Mouse (Mus musculus): ENCODE data around the gene Slc44a1. TPM values are rescaled to one million over a fixed set of nuclear protein-coding genes. Genes with fewer than 3 reads are reported as not detected.

Gene Slc44a1
- polyA plus RNA-seq (2012; ENCODE audit: insufficient read depth, insufficient read length, low replicate concordance, missing spikeins): not detected in 2 replicates

DNA sequence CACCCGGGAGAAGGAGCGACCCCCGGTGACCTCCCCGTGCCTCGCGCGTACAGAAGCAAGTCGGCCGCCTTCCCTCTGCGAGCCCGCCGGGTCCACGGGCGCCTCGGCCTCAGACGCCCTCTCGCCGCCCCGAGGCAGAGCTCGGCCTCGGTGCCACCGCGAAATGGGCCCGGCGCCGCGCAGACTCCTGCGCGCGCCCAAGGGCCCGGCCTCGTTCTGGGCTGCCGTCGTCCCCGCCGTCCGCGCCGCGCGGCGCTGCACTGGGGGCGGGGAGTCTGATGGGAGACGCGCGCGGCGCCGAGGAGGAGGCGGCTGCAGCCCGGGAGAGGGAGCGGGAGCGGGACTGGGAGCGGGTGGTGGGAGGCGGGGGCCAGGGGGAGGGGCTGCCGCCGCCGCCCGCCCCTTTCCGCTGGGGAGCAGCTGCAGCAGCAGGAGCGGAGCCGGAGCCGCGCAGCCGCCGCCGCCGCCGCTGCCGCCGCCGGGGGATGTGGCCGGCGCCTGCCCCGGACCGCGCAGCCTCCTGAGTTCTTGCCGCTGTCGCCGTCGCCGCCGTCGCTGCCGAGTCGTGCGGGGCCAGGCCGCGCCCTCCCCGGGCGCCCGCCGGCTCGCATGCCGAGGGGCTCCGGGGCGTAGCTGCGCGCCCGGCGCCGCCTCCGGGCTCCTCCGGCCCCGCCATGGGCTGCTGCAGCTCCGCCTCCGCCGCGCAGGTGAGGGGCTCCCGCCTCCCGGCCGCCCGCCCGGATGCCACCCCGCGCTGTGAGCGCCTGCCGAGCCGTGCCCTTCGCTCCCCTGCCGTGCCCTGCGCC, at the start of gene Slc44a1:
Slc44a1 (plus strand) TSS at position 404 of the 806 bp plus-strand sequence.
- H3K27ac ChIP-seq (ENCODE audit: insufficient read depth, low read depth, low read length): peak within 1 kb of the TSS; percentile 81
- 3% methylated on average over 115 of the region's 122 CpGs for WGBS
- H3K4me1 ChIP-seq (ENCODE audit: control insufficient read depth, insufficient read depth, low read length): peaks cover 7% of the 10 kb centered on the region
- TF ChIP-seq POLR2A (IDR thresholded peaks at IDR 0.05; ENCODE audit: insufficient read depth, low read depth, low read length) (peak; percentile 86), CTCF (IDR thresholded peaks at IDR 0.05; ENCODE audit: insufficient read depth, low read depth, low read length) (no peak)
- H3K4me3 ChIP-seq (ENCODE audit: insufficient read depth, low read depth, low read length): peak within 1 kb of the TSS; percentile 78

DNA sequence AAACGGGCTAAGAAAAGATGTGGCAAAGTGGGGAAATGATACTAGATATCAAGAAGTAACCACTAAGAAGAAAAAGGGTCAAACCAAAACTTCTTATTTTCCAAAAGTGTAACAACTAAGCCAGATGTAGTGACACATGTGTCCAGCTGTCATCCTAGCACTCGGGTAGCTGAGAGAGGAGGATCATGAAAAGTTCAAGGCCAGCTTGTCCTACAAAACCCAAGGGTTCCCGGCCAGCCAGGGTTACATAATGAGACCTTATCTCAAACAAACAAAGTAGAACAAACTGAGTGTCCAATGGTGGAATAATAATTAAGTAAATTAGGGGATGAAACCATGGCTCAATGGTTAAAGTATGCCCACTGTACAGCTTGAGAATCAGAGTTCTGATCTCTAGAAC, 45.2 kb upstream of the Slc44a1 start:
- H3K4me3 ChIP-seq (ENCODE audit: insufficient read depth, low read depth, low read length): no peak overlapping the region
- TF ChIP-seq POLR2A (IDR thresholded peaks at IDR 0.05; ENCODE audit: insufficient read depth, low read depth, low read length) (no peak), CTCF (IDR thresholded peaks at IDR 0.05; ENCODE audit: insufficient read depth, low read depth, low read length) (no peak)
- no peak overlapping the region for H3K27ac ChIP-seq (ENCODE audit: insufficient read depth, low read depth, low read length)
- no peaks in the 10 kb centered on the region for H3K4me1 ChIP-seq (ENCODE audit: control insufficient read depth, insufficient read depth, low read length)
- 80% methylated on average over 3 of the region's 3 CpGs for WGBS

DNA sequence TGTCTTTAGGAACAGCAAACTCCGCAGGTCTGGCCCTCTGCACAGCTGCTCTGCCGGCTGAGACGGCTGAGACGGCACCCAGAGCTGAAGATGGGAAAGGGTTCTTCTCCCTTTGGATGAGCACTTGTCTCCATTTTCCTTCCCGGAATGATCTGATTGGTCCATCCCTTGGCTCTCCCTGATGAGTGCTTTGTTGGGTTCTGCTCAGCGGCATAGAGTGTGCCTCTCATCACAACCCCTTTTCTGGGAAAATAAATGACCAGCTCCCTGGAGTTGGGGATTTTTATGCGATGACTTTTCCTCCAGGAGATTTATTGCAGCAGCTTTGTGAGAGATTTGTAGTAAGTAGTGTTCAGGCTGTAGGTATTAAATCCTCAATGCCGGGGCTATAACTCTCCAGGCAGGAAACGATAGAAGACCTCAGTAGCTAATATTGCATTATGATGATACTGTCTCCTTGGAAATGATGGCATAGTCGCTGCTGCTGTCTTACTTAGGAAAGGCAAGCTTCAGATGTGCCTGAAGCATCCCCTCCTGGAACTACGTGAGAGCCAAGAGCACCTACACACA, 43.5 kb upstream of the Slc44a1 start:
- Histone ChIP-seq H3K4me3 (ENCODE audit: insufficient read depth, low read depth, low read length) (no peak overlapping the region), H3K4me1 (ENCODE audit: control insufficient read depth, insufficient read depth, low read length) (no peaks in the 10 kb centered on the region), H3K27ac (ENCODE audit: insufficient read depth, low read depth, low read length) (no peak overlapping the region)
- TF ChIP-seq CTCF (IDR thresholded peaks at IDR 0.05; ENCODE audit: insufficient read depth, low read depth, low read length): no peak
- no peak for TF ChIP-seq POLR2A (IDR thresholded peaks at IDR 0.05; ENCODE audit: insufficient read depth, low read depth, low read length)
- 91% methylated on average over 11 of the region's 11 CpGs for WGBS

DNA sequence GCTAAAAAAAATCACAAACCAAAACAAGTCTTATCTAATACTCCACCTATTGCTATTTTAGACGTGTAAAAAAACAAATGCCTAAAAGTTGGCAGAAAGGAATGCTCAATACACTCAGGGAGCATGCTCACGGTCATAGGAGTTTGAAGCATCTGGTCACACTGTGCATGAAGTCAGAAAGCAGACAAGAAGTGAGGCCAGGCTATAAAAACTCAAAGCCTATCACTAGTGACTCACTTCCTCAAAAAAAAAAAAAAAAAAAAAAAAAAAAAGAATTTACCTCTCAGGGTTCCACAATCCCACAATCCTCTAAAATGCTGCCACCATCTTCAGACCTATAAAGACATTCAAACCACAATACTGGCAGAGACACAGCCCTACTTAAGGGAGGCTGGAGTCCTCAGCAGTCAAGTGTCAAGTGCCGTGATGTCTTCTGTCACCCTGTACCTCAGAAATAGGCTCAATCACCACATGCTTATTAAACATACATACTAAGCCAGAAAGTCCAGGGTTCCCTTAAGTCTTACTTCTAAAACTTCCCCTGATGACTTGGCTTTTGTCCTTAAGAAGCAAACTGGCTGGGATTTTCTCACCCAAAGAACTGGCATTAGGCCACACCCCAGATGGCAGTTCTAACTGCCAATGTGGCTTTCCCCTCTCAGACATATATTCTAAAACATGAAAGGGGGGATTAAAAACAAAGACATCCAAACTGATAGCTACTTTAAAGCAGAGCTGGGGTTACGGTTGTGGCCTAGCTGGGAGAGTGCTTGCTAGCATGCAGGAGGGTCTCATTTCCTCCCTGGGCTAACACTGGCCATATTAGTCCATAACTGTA, 42.7 kb upstream of the Slc44a1 start:
- Histone ChIP-seq H3K27ac (ENCODE audit: insufficient read depth, low read depth, low read length) (no peak overlapping the region), H3K4me3 (ENCODE audit: insufficient read depth, low read depth, low read length) (no peak overlapping the region), H3K4me1 (ENCODE audit: control insufficient read depth, insufficient read depth, low read length) (no peaks in the 10 kb centered on the region)
- TF ChIP-seq CTCF (IDR thresholded peaks at IDR 0.05; ENCODE audit: insufficient read depth, low read depth, low read length) (no peak), POLR2A (IDR thresholded peaks at IDR 0.05; ENCODE audit: insufficient read depth, low read depth, low read length) (no peak)
- WGBS: 78% methylated on average over 4 of the region's 4 CpGs

DNA sequence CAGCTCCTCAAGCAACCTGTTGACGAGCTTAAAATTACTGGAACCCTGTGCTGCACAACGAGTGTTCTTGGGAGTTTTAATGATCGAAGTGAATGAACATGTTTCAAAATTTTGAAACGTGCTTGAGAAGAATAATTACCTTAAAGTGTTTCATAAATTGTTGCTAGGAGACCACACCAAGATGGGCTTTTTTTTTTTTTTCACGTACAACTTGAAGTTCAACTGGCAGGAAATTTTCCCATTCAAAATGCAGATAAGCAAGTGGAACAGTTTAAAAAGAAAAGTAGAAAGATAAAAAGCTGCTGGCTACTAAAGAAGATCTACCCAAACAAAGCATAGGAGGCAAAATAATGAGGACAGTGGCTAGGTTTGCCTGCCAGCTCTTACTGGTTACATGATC, 41.7 kb upstream of the Slc44a1 start:
- Histone ChIP-seq H3K4me1 (ENCODE audit: control insufficient read depth, insufficient read depth, low read length) (no peaks in the 10 kb centered on the region), H3K4me3 (ENCODE audit: insufficient read depth, low read depth, low read length) (no peak overlapping the region), H3K27ac (ENCODE audit: insufficient read depth, low read depth, low read length) (no peak overlapping the region)
- WGBS: 56% methylated on average over 5 of the region's 5 CpGs
- no peak for TF ChIP-seq CTCF (IDR thresholded peaks at IDR 0.05; ENCODE audit: insufficient read depth, low read depth, low read length)
- TF ChIP-seq POLR2A (IDR thresholded peaks at IDR 0.05; ENCODE audit: insufficient read depth, low read depth, low read length): no peak

DNA sequence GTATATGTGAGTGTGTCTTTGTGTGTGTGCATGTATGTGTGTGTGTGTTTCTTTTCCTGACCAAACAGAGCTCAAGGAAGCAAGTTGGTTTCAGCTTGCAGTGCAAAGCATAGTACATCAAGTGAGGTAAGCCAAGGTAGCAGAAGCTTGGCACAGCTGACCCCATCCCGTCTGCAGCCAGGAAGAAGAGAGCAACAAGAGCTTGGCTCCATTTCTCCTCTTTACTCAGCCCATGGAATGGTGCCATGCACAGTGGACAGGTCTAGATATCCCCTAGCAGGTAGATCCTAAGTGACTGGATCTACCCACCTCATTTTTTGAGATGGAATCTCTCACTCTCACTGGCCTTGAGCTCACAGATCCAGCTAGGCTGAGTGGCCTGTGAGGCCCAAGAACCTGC, 40.8 kb upstream of the Slc44a1 start:
- Histone ChIP-seq H3K4me1 (ENCODE audit: control insufficient read depth, insufficient read depth, low read length) (no peaks in the 10 kb centered on the region), H3K4me3 (ENCODE audit: insufficient read depth, low read depth, low read length) (no peak overlapping the region), H3K27ac (ENCODE audit: insufficient read depth, low read depth, low read length) (no peak overlapping the region)
- 96% methylated on average over 1 of the region's 1 CpGs for WGBS
- no peak for TF ChIP-seq POLR2A (IDR thresholded peaks at IDR 0.05; ENCODE audit: insufficient read depth, low read depth, low read length)
- no peak for TF ChIP-seq CTCF (IDR thresholded peaks at IDR 0.05; ENCODE audit: insufficient read depth, low read depth, low read length)

DNA sequence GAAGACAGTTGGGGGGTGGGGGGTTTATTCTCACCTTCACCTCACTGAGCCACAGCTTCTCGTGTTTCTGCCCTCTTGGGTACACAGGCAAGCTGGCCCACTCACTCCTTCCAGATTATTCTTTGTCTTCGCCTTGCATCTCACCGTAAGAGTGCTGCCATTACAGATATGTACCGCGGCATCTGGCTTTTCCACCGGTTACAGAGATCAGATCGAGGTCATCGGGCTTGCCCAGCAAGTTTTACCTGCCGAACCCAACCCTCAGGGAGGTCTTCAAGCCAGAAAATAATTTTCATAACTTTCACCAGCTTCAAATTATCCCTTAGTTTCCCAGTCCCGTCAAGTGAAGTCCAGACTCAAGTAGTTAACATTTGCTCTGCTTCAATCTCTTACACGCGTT, 36.8 kb upstream of the Slc44a1 start:
- Histone ChIP-seq H3K27ac (ENCODE audit: insufficient read depth, low read depth, low read length) (no peak overlapping the region), H3K4me3 (ENCODE audit: insufficient read depth, low read depth, low read length) (no peak overlapping the region), H3K4me1 (ENCODE audit: control insufficient read depth, insufficient read depth, low read length) (no peaks in the 10 kb centered on the region)
- WGBS: 98% methylated on average over 12 of the region's 12 CpGs
- TF ChIP-seq POLR2A (IDR thresholded peaks at IDR 0.05; ENCODE audit: insufficient read depth, low read depth, low read length): no peak
- no peak for TF ChIP-seq CTCF (IDR thresholded peaks at IDR 0.05; ENCODE audit: insufficient read depth, low read depth, low read length)

DNA sequence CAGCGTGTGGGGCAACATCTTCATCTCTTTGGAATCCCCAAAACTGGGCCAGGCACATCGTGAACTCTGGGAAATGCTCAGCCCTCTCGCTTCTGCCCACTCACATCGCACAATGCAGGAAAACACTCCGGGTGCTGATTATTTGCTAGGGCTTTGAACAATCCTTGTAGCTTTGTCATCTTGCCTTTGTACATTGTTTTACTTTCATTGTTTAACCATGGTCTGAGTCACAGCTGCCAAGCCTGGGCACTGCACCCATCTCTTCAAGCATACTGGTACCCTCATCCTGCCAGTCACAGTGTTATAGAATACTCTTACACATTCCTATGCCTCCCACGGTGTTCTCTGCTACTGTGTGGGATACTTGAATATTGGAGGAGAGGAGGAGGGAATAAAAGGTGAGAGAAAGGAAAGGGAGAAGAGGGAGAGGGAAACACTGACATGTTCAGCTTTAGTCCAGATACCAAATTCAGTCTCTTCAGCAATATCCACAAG, 35.7 kb upstream of the Slc44a1 start:
- WGBS: 51% methylated on average over 6 of the region's 6 CpGs
- TF ChIP-seq CTCF (IDR thresholded peaks at IDR 0.05; ENCODE audit: insufficient read depth, low read depth, low read length) (no peak), POLR2A (IDR thresholded peaks at IDR 0.05; ENCODE audit: insufficient read depth, low read depth, low read length) (no peak)
- no peaks in the 10 kb centered on the region for H3K4me1 ChIP-seq (ENCODE audit: control insufficient read depth, insufficient read depth, low read length)
- no peak overlapping the region for H3K27ac ChIP-seq (ENCODE audit: insufficient read depth, low read depth, low read length)
- no peak overlapping the region for H3K4me3 ChIP-seq (ENCODE audit: insufficient read depth, low read depth, low read length)
